Mouse (Mus musculus): ENCODE data around the gene Tomm70a. TPM values are rescaled to one million over a fixed set of nuclear protein-coding genes. Genes with fewer than 3 reads are reported as not detected.
A peak's percentile ranks its signal among the peaks of the same experiment; 100 is the strongest.
"Not testable (repeated sequence)": the region's sequence is repeated elsewhere in the genome, so short reads cannot be mapped to it uniquely, and the experiment has no call there.

Tomm70a gene
- polyA plus RNA-seq, 1 experiment, result 17.6 TPM

DNA sequence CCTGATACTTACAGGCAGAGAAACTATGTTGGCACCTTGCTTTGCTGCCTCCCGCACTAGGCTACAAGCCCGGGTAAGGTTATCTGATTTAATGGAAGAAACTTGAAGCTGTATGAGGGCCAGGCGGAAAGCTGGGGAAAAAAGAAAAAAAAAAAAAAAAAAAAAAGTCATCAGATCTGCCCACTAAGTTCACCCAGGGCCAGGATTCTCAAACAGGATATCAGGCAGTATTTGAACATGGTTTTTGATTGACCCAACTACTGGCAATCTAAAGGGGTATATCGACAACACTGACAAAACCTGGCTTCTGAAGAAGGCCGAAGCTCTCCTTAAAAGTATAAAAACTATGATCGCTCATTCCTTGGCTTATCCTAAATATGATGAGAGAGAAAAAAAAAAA is 44.6 kb downstream of the Tomm70a start:
- Histone ChIP-seq H3K4me1 (peaks cover 52% of the 10 kb centered on the region), H3K27me3 (replicated peaks) (no peaks in the 10 kb centered on the region), H3K36me3 (replicated peaks; ENCODE audit: low read length) (peaks cover 71% of the 10 kb centered on the region), H3K9me3 (no peaks in the 10 kb centered on the region), H3K4me3 (replicated peaks) (peak overlapping the region; percentile 98)
- no peak for TF ChIP-seq FLI1 (IDR thresholded peaks at IDR 0.05; ENCODE audit: low read length)
- TF ChIP-seq GATA1 (IDR thresholded peaks at IDR 0.05; ENCODE audit: borderline replicate concordance, low read length), result no peak

GRCm38 (mm10) chr16:57166611-57167513 is 45.4 kb downstream of the Tomm70a start, which contains the start of gene Nit2:
TSS of gene Nit2 (minus strand) at chr16:57167341.
- H3K36me3 ChIP-seq (replicated peaks; ENCODE audit: low read length), result peaks cover 69% of the 10 kb centered on the region

DNA sequence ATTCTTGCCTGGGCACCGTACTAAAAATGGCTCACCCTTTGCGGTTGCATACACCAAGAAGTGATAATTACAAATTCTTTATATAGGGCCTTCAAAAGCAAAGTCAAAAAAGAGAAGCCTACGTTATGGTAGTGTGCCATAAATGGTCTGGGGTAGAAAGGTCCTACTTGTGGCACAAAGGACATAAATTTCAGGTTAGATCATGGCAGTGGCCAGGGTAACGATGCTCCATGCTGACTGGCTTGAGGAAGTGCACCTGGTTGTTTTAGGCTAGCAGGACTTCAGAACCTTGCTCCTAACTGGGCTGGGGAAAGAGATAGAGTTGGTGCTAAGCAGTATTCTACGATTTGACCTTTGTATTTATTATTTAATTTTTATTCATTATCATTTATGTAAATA is 46.0 kb downstream of the Tomm70a start:
- TF ChIP-seq FLI1 (IDR thresholded peaks at IDR 0.05; ENCODE audit: low read length) (no peak), GATA1 (IDR thresholded peaks at IDR 0.05; ENCODE audit: borderline replicate concordance, low read length) (no peak)
- Histone ChIP-seq H3K4me3 (replicated peaks) (peak overlapping the region; percentile 98), H3K27me3 (replicated peaks) (no peaks in the 10 kb centered on the region), H3K36me3 (replicated peaks; ENCODE audit: low read length) (peaks cover 69% of the 10 kb centered on the region), H3K4me1 (peaks cover 41% of the 10 kb centered on the region), H3K9me3 (no peaks in the 10 kb centered on the region)

More at GRCm38 (mm10) chr16:57166611-57167513, 45.4 kb downstream of the Tomm70a start, which contains the start of gene Nit2:
- H3K27me3 ChIP-seq (replicated peaks), result no peaks in the 10 kb centered on the region
- TF ChIP-seq GATA1 (IDR thresholded peaks at IDR 0.05; ENCODE audit: borderline replicate concordance, low read length), result no peak
- TF ChIP-seq FLI1 (IDR thresholded peaks at IDR 0.05; ENCODE audit: low read length), result no peak
- H3K4me1 ChIP-seq, result peaks cover 46% of the 10 kb centered on the region
- H3K4me3 ChIP-seq (replicated peaks), result peak within 1 kb of the TSS; percentile 98
- H3K9me3 ChIP-seq, result no peaks in the 10 kb centered on the region

DNA sequence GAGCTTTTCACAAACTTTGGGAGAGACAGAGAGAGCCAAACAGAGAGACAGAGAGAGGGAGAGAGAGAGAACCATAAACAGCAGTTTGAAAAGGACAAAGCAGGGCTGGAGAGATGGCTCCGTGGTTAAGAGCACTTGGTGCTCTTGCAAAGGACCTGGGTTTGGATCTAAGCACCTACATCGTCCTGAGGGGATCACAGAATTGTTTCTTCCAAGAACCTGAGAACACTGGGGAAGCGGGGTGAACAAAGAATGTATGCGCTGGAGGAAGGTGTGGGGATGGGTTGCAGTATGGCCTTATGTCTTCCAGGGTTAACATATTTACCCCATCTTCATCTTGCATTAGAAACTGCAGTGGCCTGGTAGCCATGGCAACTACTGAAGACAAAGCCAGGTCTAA is 46.7 kb downstream of the Tomm70a start:
- H3K27me3 ChIP-seq (replicated peaks), result no peaks in the 10 kb centered on the region
- peaks cover 33% of the 10 kb centered on the region for H3K4me1 ChIP-seq
- H3K4me3 ChIP-seq (replicated peaks), result no peak overlapping the region
- peaks cover 68% of the 10 kb centered on the region for H3K36me3 ChIP-seq (replicated peaks; ENCODE audit: low read length)
- H3K9me3 ChIP-seq, result no peaks in the 10 kb centered on the region
- no peak for TF ChIP-seq GATA1 (IDR thresholded peaks at IDR 0.05; ENCODE audit: borderline replicate concordance, low read length)
- TF ChIP-seq FLI1 (IDR thresholded peaks at IDR 0.05; ENCODE audit: low read length), result no peak

DNA sequence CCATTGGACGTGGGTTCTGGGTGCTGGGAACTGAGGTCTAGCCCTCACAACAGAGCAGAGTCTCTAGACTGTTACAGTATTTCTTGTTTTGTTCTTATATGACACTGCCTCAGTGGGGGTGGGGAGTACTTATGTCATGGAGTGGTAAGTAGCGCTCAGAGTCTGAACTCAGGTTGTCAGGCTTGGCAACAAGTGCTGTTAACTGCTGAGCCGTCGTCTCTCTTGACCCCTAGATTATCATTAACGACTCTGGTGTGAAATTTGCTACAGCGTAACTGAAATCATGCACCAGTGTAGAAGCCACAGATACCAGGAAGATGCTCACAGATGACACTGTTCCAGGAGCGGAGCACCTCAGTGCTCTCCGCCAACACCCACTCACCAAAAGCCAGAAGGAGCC is 49.7 kb downstream of the Tomm70a start:
- TF ChIP-seq FLI1 (IDR thresholded peaks at IDR 0.05; ENCODE audit: low read length) (no peak), GATA1 (IDR thresholded peaks at IDR 0.05; ENCODE audit: borderline replicate concordance, low read length) (no peak)

GRCm38 (mm10) chr16:57171570-57171969 is 50.1 kb downstream of the Tomm70a start:
- Histone ChIP-seq H3K9me3 (no peaks in the 10 kb centered on the region), H3K4me3 (replicated peaks) (no peak overlapping the region), H3K27me3 (replicated peaks) (no peaks in the 10 kb centered on the region), H3K36me3 (replicated peaks; ENCODE audit: low read length) (peaks cover 62% of the 10 kb centered on the region), H3K4me1 (peaks cover 25% of the 10 kb centered on the region)
- no peak for TF ChIP-seq FLI1 (IDR thresholded peaks at IDR 0.05; ENCODE audit: low read length)
- no peak for TF ChIP-seq GATA1 (IDR thresholded peaks at IDR 0.05; ENCODE audit: borderline replicate concordance, low read length)

More for the DNA sequence above, 49.7 kb downstream of the Tomm70a start:
- Histone ChIP-seq H3K4me1 (peaks cover 26% of the 10 kb centered on the region), H3K36me3 (replicated peaks; ENCODE audit: low read length) (peaks cover 58% of the 10 kb centered on the region), H3K4me3 (replicated peaks) (no peak overlapping the region), H3K27me3 (replicated peaks) (no peaks in the 10 kb centered on the region), H3K9me3 (no peaks in the 10 kb centered on the region)

DNA sequence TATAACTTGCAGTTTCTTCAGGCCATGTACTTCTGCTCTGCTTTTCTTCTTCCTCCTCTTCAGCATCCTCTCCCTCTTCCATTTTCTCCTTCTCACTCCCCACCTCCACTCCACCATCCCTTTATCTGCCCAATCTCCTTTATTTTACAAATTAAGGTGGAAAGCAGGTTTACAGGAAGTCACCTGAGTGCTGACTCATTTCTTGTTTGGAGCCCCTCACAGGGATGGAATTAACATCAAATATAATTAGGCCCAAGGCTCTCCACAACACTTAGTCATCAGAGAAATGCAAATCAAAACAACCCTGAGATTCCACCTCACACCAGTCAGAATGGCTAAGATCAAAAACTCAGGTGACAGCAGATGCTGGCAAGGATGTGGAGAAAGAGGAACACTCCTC is 53.0 kb downstream of the Tomm70a start:
- peaks cover 78% of the 10 kb centered on the region for H3K36me3 ChIP-seq (replicated peaks; ENCODE audit: low read length)
- H3K27me3 ChIP-seq (replicated peaks); H3K4me3 ChIP-seq (replicated peaks); H3K9me3 ChIP-seq: not testable (repeated sequence)
- H3K4me1 ChIP-seq, result peaks cover 23% of the 10 kb centered on the region

DNA sequence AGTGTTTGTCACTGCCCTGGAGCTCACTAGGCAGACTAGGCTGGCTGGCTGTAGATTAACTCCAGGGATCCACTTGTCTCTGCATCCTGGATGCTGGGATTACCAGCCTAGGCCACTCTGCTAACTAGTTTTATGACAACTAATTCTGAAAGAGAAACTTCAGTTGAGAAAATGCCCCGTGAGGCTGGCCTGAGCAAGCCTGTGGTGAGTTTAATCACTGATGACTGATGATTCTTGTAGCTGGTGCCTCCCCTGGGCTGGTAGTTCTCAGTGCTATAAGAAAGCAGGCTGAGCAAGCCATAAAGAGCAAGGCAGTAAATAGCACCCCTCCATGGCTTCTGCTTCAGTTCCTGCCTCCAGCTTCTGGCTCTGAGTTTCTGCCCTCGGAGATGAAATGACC is 54.2 kb downstream of the Tomm70a start:
- Histone ChIP-seq H3K9me3 (no peaks in the 10 kb centered on the region), H3K36me3 (replicated peaks; ENCODE audit: low read length) (peaks cover 78% of the 10 kb centered on the region), H3K27me3 (replicated peaks) (no peaks in the 10 kb centered on the region), H3K4me1 (peaks cover 23% of the 10 kb centered on the region), H3K4me3 (replicated peaks) (no peak overlapping the region)
- TF ChIP-seq FLI1 (IDR thresholded peaks at IDR 0.05; ENCODE audit: low read length) (no peak), GATA1 (IDR thresholded peaks at IDR 0.05; ENCODE audit: borderline replicate concordance, low read length) (no peak)

GRCm38 (mm10) chr16:57176276-57176675 is 54.8 kb downstream of the Tomm70a start:
- Histone ChIP-seq H3K36me3 (replicated peaks; ENCODE audit: low read length) (peaks cover 78% of the 10 kb centered on the region), H3K27me3 (replicated peaks) (no peaks in the 10 kb centered on the region), H3K9me3 (no peaks in the 10 kb centered on the region), H3K4me3 (replicated peaks) (peak overlapping the region; percentile 62), H3K4me1 (peaks cover 23% of the 10 kb centered on the region)
- TF ChIP-seq FLI1 (IDR thresholded peaks at IDR 0.05; ENCODE audit: low read length) (no peak), GATA1 (IDR thresholded peaks at IDR 0.05; ENCODE audit: borderline replicate concordance, low read length) (no peak)

DNA sequence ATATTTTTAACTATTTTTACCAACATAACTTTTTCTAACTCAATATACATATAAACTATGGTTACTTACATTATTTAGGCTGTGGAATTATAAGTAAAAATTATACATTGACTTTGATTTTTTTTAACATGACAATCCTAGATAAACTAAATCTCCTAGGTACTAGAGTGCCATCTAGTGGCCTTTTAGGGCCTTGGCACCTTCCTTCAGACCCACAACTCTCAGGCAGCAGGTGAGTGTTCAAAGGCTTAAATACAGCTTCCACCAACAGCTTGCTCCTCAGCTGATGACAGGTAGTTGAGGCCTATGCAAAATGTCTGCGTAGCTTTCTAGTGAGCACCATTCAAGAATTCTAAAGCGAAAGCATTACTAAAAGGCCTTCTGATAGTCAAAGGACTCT is 55.8 kb downstream of the Tomm70a start:
- peaks cover 81% of the 10 kb centered on the region for H3K36me3 ChIP-seq (replicated peaks; ENCODE audit: low read length)

More for the DNA sequence above, 55.8 kb downstream of the Tomm70a start:
- peaks cover 23% of the 10 kb centered on the region for H3K4me1 ChIP-seq
- no peaks in the 10 kb centered on the region for H3K27me3 ChIP-seq (replicated peaks)
- no peak overlapping the region for H3K4me3 ChIP-seq (replicated peaks)
- no peak for TF ChIP-seq GATA1 (IDR thresholded peaks at IDR 0.05; ENCODE audit: borderline replicate concordance, low read length)
- TF ChIP-seq FLI1 (IDR thresholded peaks at IDR 0.05; ENCODE audit: low read length), result no peak
- H3K9me3 ChIP-seq, result no peaks in the 10 kb centered on the region
